Mouse (Mus musculus): Measurements from ENCODE around the gene Siah2.

DNA sequence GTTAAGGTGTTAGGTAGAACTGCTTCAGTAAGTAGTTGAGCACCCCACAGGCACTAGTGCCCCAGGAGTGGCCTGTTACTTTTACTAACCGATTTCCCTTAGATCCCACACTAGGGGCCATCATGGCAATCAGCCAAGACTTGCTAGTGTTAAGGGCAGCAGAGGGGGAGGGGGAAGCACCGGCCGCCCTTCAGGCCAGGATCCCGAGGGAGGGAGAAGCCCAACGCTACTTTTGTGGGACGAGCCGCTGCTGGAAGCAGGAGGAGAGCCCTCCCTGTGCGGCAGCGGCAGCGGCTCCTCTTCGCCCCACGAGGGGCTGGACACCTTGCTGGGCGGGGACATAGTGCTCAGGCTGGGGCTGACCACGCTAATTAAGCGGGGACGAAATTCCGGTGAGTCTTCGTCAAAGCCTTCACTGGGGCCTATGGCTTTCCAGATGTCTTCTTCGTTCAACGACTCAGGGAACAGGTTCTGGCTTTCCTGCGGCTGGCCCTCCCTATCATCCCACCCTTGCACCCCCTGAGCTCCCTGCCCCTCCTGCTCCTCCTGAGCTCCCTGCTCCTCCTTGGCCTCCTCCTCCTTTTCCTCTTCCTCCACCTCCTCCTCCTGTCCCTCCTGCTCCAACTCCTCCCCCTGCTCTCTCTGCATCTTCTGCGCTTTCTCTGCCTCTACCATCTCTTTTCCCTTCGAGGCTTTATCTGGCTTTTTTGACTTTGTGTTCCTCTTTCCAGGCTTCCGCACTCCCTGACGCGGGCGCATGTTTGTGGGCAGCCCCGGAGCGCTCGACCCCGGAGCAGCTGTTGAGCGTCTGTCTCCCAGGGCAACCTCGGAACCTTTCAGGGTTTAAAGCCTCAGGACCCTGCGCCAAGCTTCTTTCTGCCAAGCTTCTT lies 55.5 kb downstream of the Siah2 start, which contains the start of gene Erich6:
- TF ChIP-seq CTCF (IDR thresholded peaks at IDR 0.05; ENCODE audit: borderline replicate concordance, insufficient read depth, low read depth, low read length), result no peak
- TF ChIP-seq POLR2A (IDR thresholded peaks at IDR 0.05; ENCODE audit: borderline replicate concordance, insufficient read depth, low read length), result no peak
